8 mouse cellular contexts compared by ENCODE assay signal in genomic region chr5:143372818-143373217, GRCm38 (mm10). TPM values are rescaled to one million over a fixed set of nuclear protein-coding genes. Genes with fewer than 3 reads are reported as not detected.
DNase-seq lines count a peak whose midpoint lies in the region; ATAC-seq and TF ChIP-seq lines count a peak whose summit lies in the region.

No protein-coding gene starts in this region.

- peak; percentile 72 for TF ChIP-seq CTCF in layer of hippocampus, adult 2 months (conservative IDR thresholded peaks at IDR 0.05)
- TF ChIP-seq CTCF in embryonic fibroblast, embryonic 13.5 days (IDR thresholded peaks at IDR 0.05; ENCODE audit: borderline replicate concordance, insufficient read depth, low read length), result 0 out of 2 replicates have a peak, but pooled peaks have one; percentile 7

- H3K4me1 ChIP-seq in embryonic fibroblast, embryonic 13.5 days (ENCODE audit: control insufficient read depth, insufficient read depth, low read length), result no peaks in the 10 kb centered on the region
- H3K4me1 ChIP-seq in neural tube, embryonic 15.5 days, result peaks cover 19% of the 10 kb centered on the region

- H3K27ac ChIP-seq in layer of hippocampus, adult 2 months, result no peak overlapping the region
- H3K27ac ChIP-seq in embryonic fibroblast, embryonic 13.5 days (ENCODE audit: insufficient read depth, low read length), result no peak overlapping the region
- H3K27ac ChIP-seq in neural tube, embryonic 15.5 days (replicated peaks), result no peak overlapping the region

- no peaks in the 10 kb centered on the region for H3K9me3 ChIP-seq in neural tube, embryonic 15.5 days (replicated peaks)

- WGBS in neural tube, embryonic 15.5 days, result 1% methylated on average over 35 of the region's 35 CpGs

- peak overlapping the region; percentile 32 for H3K9ac ChIP-seq in neural tube, embryonic 15.5 days (replicated peaks)

- peaks cover 81% of the 10 kb centered on the region for H3K27me3 ChIP-seq in neural tube, embryonic 15.5 days (replicated peaks)

- no peaks in the 10 kb centered on the region for H3K36me3 ChIP-seq in neural tube, embryonic 15.5 days

- no peak for TF ChIP-seq POLR2A in embryonic fibroblast, embryonic 13.5 days (IDR thresholded peaks at IDR 0.05; ENCODE audit: low read depth, low read length)

- H3K4me3 ChIP-seq in layer of hippocampus, adult 2 months, result peak overlapping the region; percentile 49
- H3K4me3 ChIP-seq in embryonic fibroblast, embryonic 13.5 days (ENCODE audit: insufficient read depth, low read length), result peak overlapping the region; percentile 12
- peak overlapping the region; percentile 41 for H3K4me3 ChIP-seq in neural tube, embryonic 15.5 days (replicated peaks)

- DNase-seq in layer of hippocampus, adult 2 months (ENCODE audit: low spot score in 2 of 2), result no peak
- no peak for DNase-seq in layer of hippocampus, adult 9-11 months
- peak; percentile 57 for DNase-seq in adrenal gland, postnatal 14 days
- peak; percentile 22 for DNase-seq in kidney, postnatal 14 days
- DNase-seq in urinary bladder, postnatal 4 days (ENCODE audit: low spot score in 2 of 2), result no peak
- no peak for DNase-seq in layer of hippocampus, adult 8-10 months (ENCODE audit: low spot score in 2 of 2)

- 0 out of 2 replicates have a peak, but pooled peaks have one; percentile 34 for ATAC-seq in neural tube, embryonic 15.5 days (ENCODE audit: low FRiP score)

- peak overlapping the region; percentile 69 for H3K4me2 ChIP-seq in neural tube, embryonic 15.5 days

RNA-seq across cellular contexts. Expression of gene Grid2ip, which starts 15.7 kb away (rescaled TPM):
- total RNA-seq in layer of hippocampus, adult 2 months (2021), result 1 to 10 TPM; 1.2 to 2.2 TPM
- total RNA-seq in adrenal gland, postnatal 14 days (2021), result 0.41 and 0.68 TPM in 2 replicates
- polyA plus RNA-seq in embryonic fibroblast, embryonic 13.5 days (2011; ENCODE audit: insufficient read length, low read depth, missing spikeins), result not detected in 2 replicates
- polyA plus RNA-seq in neural tube, embryonic 15.5 days (2015; fragmentation: Nextera tagmentation; extraction: Ambion mirVana), result 0.19 and 0.33 TPM in 2 replicates
- 1 to 10 TPM in 3 of 4 experiments, under 1 TPM in 1; 0.99 to 1.7 (median 1.5) TPM for total RNA-seq in layer of hippocampus, adult 8-10 months (2022)

RNA-seq across cellular contexts. Expression of gene Kdelr2, which starts 30.8 kb away (rescaled TPM):
- total RNA-seq in layer of hippocampus, adult 2 months (2021), result 10 to 100 TPM; 34.3 to 36.2 TPM
- total RNA-seq in adrenal gland, postnatal 14 days (2021), result 101 and 108 TPM in 2 replicates
- polyA plus RNA-seq in embryonic fibroblast, embryonic 13.5 days (2011; ENCODE audit: insufficient read length, low read depth, missing spikeins), result 306 and 354 TPM in 2 replicates
- polyA plus RNA-seq in neural tube, embryonic 15.5 days (2015; fragmentation: Nextera tagmentation; extraction: Ambion mirVana), result 141 and 151 TPM in 2 replicates
- total RNA-seq in layer of hippocampus, adult 8-10 months (2022), result 10 to 100 TPM; 33.8 to 39.8 (median 37.0) TPM

RNA-seq across cellular contexts. Expression of gene Zdhhc4, which starts 43.8 kb away (rescaled TPM):
- total RNA-seq in layer of hippocampus, adult 2 months (2021), result 10 to 100 TPM; 50.1 to 56.3 TPM
- total RNA-seq in adrenal gland, postnatal 14 days (2021), result 52.0 and 52.5 TPM in 2 replicates
- polyA plus RNA-seq in embryonic fibroblast, embryonic 13.5 days (2011; ENCODE audit: insufficient read length, low read depth, missing spikeins), result 43.8 and 45.5 TPM in 2 replicates
- polyA plus RNA-seq in neural tube, embryonic 15.5 days (2015; fragmentation: Nextera tagmentation; extraction: Ambion mirVana), result 75.4 and 77.4 TPM in 2 replicates
- 10 to 100 TPM; 50.4 to 57.0 (median 54.1) TPM for total RNA-seq in layer of hippocampus, adult 8-10 months (2022)

RNA-seq across cellular contexts. Expression of gene E130309D02Rik, which starts 57.7 kb away (rescaled TPM):
- total RNA-seq in layer of hippocampus, adult 2 months (2021), result 10 to 100 TPM; 24.8 to 25.0 TPM
- 24.5 and 26.4 TPM in 2 replicates for total RNA-seq in adrenal gland, postnatal 14 days (2021)
- polyA plus RNA-seq in embryonic fibroblast, embryonic 13.5 days (2011; ENCODE audit: insufficient read length, low read depth, missing spikeins), result 13.5 and 15.0 TPM in 2 replicates
- polyA plus RNA-seq in neural tube, embryonic 15.5 days (2015; fragmentation: Nextera tagmentation; extraction: Ambion mirVana), result 25.7 and 30.2 TPM in 2 replicates
- total RNA-seq in layer of hippocampus, adult 8-10 months (2022), result 10 to 100 TPM; 22.7 to 25.8 (median 24.1) TPM

Comparison
In these comparisons a context has a peak if more than half of its experiments do, and no peak if none do; other contexts are left out.
1. DNase-seq: peak in adrenal gland, postnatal 14 days (single experiment) and kidney, postnatal 14 days (single experiment); none in layer of hippocampus, adult 2 months (0 of 2), layer of hippocampus, adult 9-11 months (single experiment), urinary bladder, postnatal 4 days (0 of 2) and layer of hippocampus, adult 8-10 months (0 of 2).
2. Peak in every context shown above with its lines, with median percentiles within 50 percentile points of each other: H3K4me3 ChIP-seq.